Mouse (Mus musculus): Measurements from ENCODE around the gene Col11a2. TPM values are rescaled to one million over a fixed set of nuclear protein-coding genes. Genes with fewer than 3 reads are reported as not detected.

Col11a2 gene
- polyA plus RNA-seq, 1 experiment from 2014 or later: 4.4 TPM

- Histone ChIP-seq H3K9me3 (replicated peaks; ENCODE audit: control insufficient read depth, low read length, poor library complexity, severe bottlenecking) (no peaks in the 10 kb centered on the region), H3K4me2 (ENCODE audit: low read length) (no peak overlapping the region), H3K27ac (ENCODE audit: low read length) (no peak overlapping the region), H3K36me3 (ENCODE audit: control insufficient read depth, insufficient read depth, low read length) (no peaks in the 10 kb centered on the region), H3K27me3 (ENCODE audit: control insufficient read depth, insufficient read depth, low read depth, low read length) (no peaks in the 10 kb centered on the region), H3K4me3 (ENCODE audit: low read depth, low read length) (no peak overlapping the region), H3K4me1 (ENCODE audit: control insufficient read depth, insufficient read depth, low read length) (0 out of 2 replicates have a peak, but pooled peaks cover 3% of the 10 kb centered on the region), H3K9ac (ENCODE audit: low read depth, low read length) (no peak overlapping the region)
- 30% methylated on average over 5 of the region's 5 CpGs for WGBS
- peak; percentile 28; the same call in 1 of the 2 replicates for ATAC-seq
Measured at GRCm38 (mm10) chr17:34101185-34101584, 61.9 kb downstream of the Col11a2 start.

- Histone ChIP-seq H3K27ac (ENCODE audit: low read length) (no peak overlapping the region), H3K36me3 (ENCODE audit: control insufficient read depth, insufficient read depth, low read length) (no peaks in the 10 kb centered on the region), H3K9me3 (replicated peaks; ENCODE audit: control insufficient read depth, low read length, poor library complexity, severe bottlenecking) (no peaks in the 10 kb centered on the region), H3K4me3 (ENCODE audit: low read depth, low read length) (0 out of 2 replicates have a peak overlapping the region, but pooled peaks have one; percentile 9), H3K9ac (ENCODE audit: low read depth, low read length) (peak overlapping the region; percentile 48; the same call in 1 of the 2 replicates), H3K4me1 (ENCODE audit: control insufficient read depth, insufficient read depth, low read length) (0 out of 2 replicates have a peak, but pooled peaks cover 3% of the 10 kb centered on the region), H3K27me3 (ENCODE audit: control insufficient read depth, insufficient read depth, low read depth, low read length) (no peaks in the 10 kb centered on the region), H3K4me2 (ENCODE audit: low read length) (peak overlapping the region; percentile 51)
- 6% methylated on average over 12 of the region's 12 CpGs for WGBS
- peak; percentile 88 for ATAC-seq
Measured at GRCm38 (mm10) chr17:34101604-34102032, 62.4 kb downstream of the Col11a2 start.

- Histone ChIP-seq H3K4me2 (ENCODE audit: low read length) (no peak overlapping the region), H3K9me3 (replicated peaks; ENCODE audit: control insufficient read depth, low read length, poor library complexity, severe bottlenecking) (no peaks in the 10 kb centered on the region), H3K4me3 (ENCODE audit: low read depth, low read length) (no peak overlapping the region), H3K4me1 (ENCODE audit: control insufficient read depth, insufficient read depth, low read length) (0 out of 2 replicates have a peak, but pooled peaks cover 3% of the 10 kb centered on the region), H3K27me3 (ENCODE audit: control insufficient read depth, insufficient read depth, low read depth, low read length) (no peaks in the 10 kb centered on the region), H3K27ac (ENCODE audit: low read length) (no peak overlapping the region), H3K36me3 (ENCODE audit: control insufficient read depth, insufficient read depth, low read length) (no peaks in the 10 kb centered on the region), H3K9ac (ENCODE audit: low read depth, low read length) (no peak overlapping the region)
- 80% methylated on average over 6 of the region's 6 CpGs for WGBS
- ATAC-seq: no peak
Measured at GRCm38 (mm10) chr17:34102831-34103230, 63.6 kb downstream of the Col11a2 start.

GRCm38 (mm10) chr17:34104804-34105203, 65.6 kb downstream of the Col11a2 start:
- Histone ChIP-seq H3K27ac (ENCODE audit: low read length) (no peak overlapping the region), H3K36me3 (ENCODE audit: control insufficient read depth, insufficient read depth, low read length) (no peaks in the 10 kb centered on the region), H3K27me3 (ENCODE audit: control insufficient read depth, insufficient read depth, low read depth, low read length) (no peaks in the 10 kb centered on the region), H3K9me3 (replicated peaks; ENCODE audit: control insufficient read depth, low read length, poor library complexity, severe bottlenecking) (no peaks in the 10 kb centered on the region), H3K4me2 (ENCODE audit: low read length) (no peak overlapping the region), H3K4me3 (ENCODE audit: low read depth, low read length) (no peak overlapping the region), H3K4me1 (ENCODE audit: control insufficient read depth, insufficient read depth, low read length) (0 out of 2 replicates have a peak, but pooled peaks cover 3% of the 10 kb centered on the region), H3K9ac (ENCODE audit: low read depth, low read length) (no peak overlapping the region)
- 90% methylated on average over 9 of the region's 9 CpGs for WGBS
- no peak for ATAC-seq

GRCm38 (mm10) chr17:34106555-34106954, 67.3 kb downstream of the Col11a2 start:
- Histone ChIP-seq H3K4me1 (ENCODE audit: control insufficient read depth, insufficient read depth, low read length) (0 out of 2 replicates have a peak, but pooled peaks cover 3% of the 10 kb centered on the region), H3K4me3 (ENCODE audit: low read depth, low read length) (no peak overlapping the region), H3K9me3 (replicated peaks; ENCODE audit: control insufficient read depth, low read length, poor library complexity, severe bottlenecking) (no peaks in the 10 kb centered on the region), H3K4me2 (ENCODE audit: low read length) (no peak overlapping the region), H3K27ac (ENCODE audit: low read length) (no peak overlapping the region), H3K36me3 (ENCODE audit: control insufficient read depth, insufficient read depth, low read length) (peaks cover 7% of the 10 kb centered on the region), H3K27me3 (ENCODE audit: control insufficient read depth, insufficient read depth, low read depth, low read length) (no peaks in the 10 kb centered on the region), H3K9ac (ENCODE audit: low read depth, low read length) (no peak overlapping the region)
- no peak for ATAC-seq
- 91% methylated on average over 7 of the region's 7 CpGs for WGBS

GRCm38 (mm10) chr17:34107109-34107867, 68.1 kb downstream of the Col11a2 start:
- H3K4me1 ChIP-seq (ENCODE audit: control insufficient read depth, insufficient read depth, low read length): no peaks in the 10 kb centered on the region
- no peak overlapping the region for H3K4me2 ChIP-seq (ENCODE audit: low read length)
- no peaks in the 10 kb centered on the region for H3K9me3 ChIP-seq (replicated peaks; ENCODE audit: control insufficient read depth, low read length, poor library complexity, severe bottlenecking)
- no peak overlapping the region for H3K9ac ChIP-seq (ENCODE audit: low read depth, low read length)
- H3K27ac ChIP-seq (ENCODE audit: low read length): no peak overlapping the region
- ATAC-seq: no peak
- H3K4me3 ChIP-seq (ENCODE audit: low read depth, low read length): no peak overlapping the region
- H3K36me3 ChIP-seq (ENCODE audit: control insufficient read depth, insufficient read depth, low read length): peaks cover 14% of the 10 kb centered on the region
- WGBS: 86% methylated on average over 7 of the region's 7 CpGs
- no peaks in the 10 kb centered on the region for H3K27me3 ChIP-seq (ENCODE audit: control insufficient read depth, insufficient read depth, low read depth, low read length)

- no peak for ATAC-seq
- no peaks in the 10 kb centered on the region for H3K27me3 ChIP-seq (ENCODE audit: control insufficient read depth, insufficient read depth, low read depth, low read length)
- H3K4me3 ChIP-seq (ENCODE audit: low read depth, low read length): no peak overlapping the region
- H3K4me2 ChIP-seq (ENCODE audit: low read length): no peak overlapping the region
- no peak overlapping the region for H3K27ac ChIP-seq (ENCODE audit: low read length)
- H3K36me3 ChIP-seq (ENCODE audit: control insufficient read depth, insufficient read depth, low read length): peaks cover 26% of the 10 kb centered on the region
- WGBS: 74% methylated on average over 5 of the region's 6 CpGs
- no peak overlapping the region for H3K9ac ChIP-seq (ENCODE audit: low read depth, low read length)
- H3K9me3 ChIP-seq (replicated peaks; ENCODE audit: control insufficient read depth, low read length, poor library complexity, severe bottlenecking): no peaks in the 10 kb centered on the region
- H3K4me1 ChIP-seq (ENCODE audit: control insufficient read depth, insufficient read depth, low read length): no peaks in the 10 kb centered on the region
Measured at GRCm38 (mm10) chr17:34108460-34108859, 69.2 kb downstream of the Col11a2 start.

GRCm38 (mm10) chr17:34109038-34109805, 70.0 kb downstream of the Col11a2 start:
- H3K4me3 ChIP-seq (ENCODE audit: low read depth, low read length): no peak overlapping the region
- no peaks in the 10 kb centered on the region for H3K27me3 ChIP-seq (ENCODE audit: control insufficient read depth, insufficient read depth, low read depth, low read length)
- H3K9ac ChIP-seq (ENCODE audit: low read depth, low read length): no peak overlapping the region
- H3K4me2 ChIP-seq (ENCODE audit: low read length): no peak overlapping the region
- no peaks in the 10 kb centered on the region for H3K9me3 ChIP-seq (replicated peaks; ENCODE audit: control insufficient read depth, low read length, poor library complexity, severe bottlenecking)
- H3K36me3 ChIP-seq (ENCODE audit: control insufficient read depth, insufficient read depth, low read length): peaks cover 34% of the 10 kb centered on the region
- WGBS: 72% methylated on average over 14 of the region's 14 CpGs
- peak; percentile 37; the same call in 1 of the 2 replicates for ATAC-seq
- H3K4me1 ChIP-seq (ENCODE audit: control insufficient read depth, insufficient read depth, low read length): no peaks in the 10 kb centered on the region
- 0 out of 2 replicates have a peak overlapping the region, but pooled peaks have one; percentile 30 for H3K27ac ChIP-seq (ENCODE audit: low read length)
